10 mouse cellular contexts compared by ENCODE assay signal in genomic region chr12:71693346-71694038, GRCm38 (mm10).
DNase-seq lines count a peak whose midpoint lies in the region; ATAC-seq and TF ChIP-seq lines count a peak whose summit lies in the region.
"Had no signal": no experiment of that assay in that cellular context is flagged by ENCODE, and none has a peak within 500 bp of the region (broad histone marks: within the 10 kb centered on the region; RNA-seq: fewer than 3 reads in every experiment).

No protein-coding gene starts in this region.

- no peak overlapping the region for H3K4me2 ChIP-seq in hindbrain, embryonic 13.5 days
- H3K4me2 ChIP-seq in hindbrain, embryonic 16.5 days (ENCODE audit: low read length) = no peak overlapping the region
- H3K4me2 ChIP-seq: embryonic facial prominence, embryonic 13.5 days; neural tube, embryonic 13.5 days had no signal

- WGBS in hindbrain, embryonic 13.5 days = 70% methylated on average over 10 of the region's 10 CpGs
- WGBS in hindbrain, embryonic 16.5 days = 58% methylated on average over 10 of the region's 10 CpGs

- H3K27ac ChIP-seq in hindbrain, embryonic 13.5 days = 0 out of 2 replicates have a peak overlapping the region, but pooled peaks have one; percentile 44
- no peak overlapping the region for H3K27ac ChIP-seq in hindbrain, embryonic 16.5 days (ENCODE audit: low read depth, low read length)
- H3K27ac ChIP-seq: embryonic facial prominence, embryonic 13.5 days; neural tube, embryonic 13.5 days had no signal

- ATAC-seq in hindbrain, embryonic 13.5 days (ENCODE audit: low FRiP score) = no peak
- ATAC-seq in hindbrain, embryonic 16.5 days = no peak
- no peak for ATAC-seq in megakaryocyte-erythroid progenitor cell, adult 5-6 weeks (replicated peaks; ENCODE audit: low FRiP score, low TSS enrichment, poor library complexity, severe bottlenecking)

- no peak overlapping the region for H3K4me3 ChIP-seq in hindbrain, embryonic 13.5 days
- H3K4me3 ChIP-seq in hindbrain, embryonic 16.5 days (ENCODE audit: low read length) = no peak overlapping the region
- H3K4me3 ChIP-seq: embryonic facial prominence, embryonic 13.5 days; neural tube, embryonic 13.5 days had no signal

- peaks cover 9% of the 10 kb centered on the region; the same call in 1 of the 2 replicates for H3K4me1 ChIP-seq in hindbrain, embryonic 13.5 days (replicated peaks)
- peaks cover 6% of the 10 kb centered on the region for H3K4me1 ChIP-seq in hindbrain, embryonic 16.5 days (ENCODE audit: control insufficient read depth, insufficient read depth, low read depth, low read length)

- H3K27me3 ChIP-seq in hindbrain, embryonic 13.5 days = no peaks in the 10 kb centered on the region
- H3K27me3 ChIP-seq in hindbrain, embryonic 16.5 days (replicated peaks; ENCODE audit: control insufficient read depth, insufficient read depth, low read length) = no peaks in the 10 kb centered on the region
- H3K27me3 ChIP-seq: embryonic facial prominence, embryonic 13.5 days; neural tube, embryonic 13.5 days had no signal

- peak; percentile 62 for DNase-seq in brain, embryonic 14.5 days (ENCODE audit: low read depth)
- peak; percentile 35 to 48 for DNase-seq in frontal cortex, postnatal 14 days (ENCODE audit: low spot score in 2 of 2)
- peak; percentile 70 to 81 for DNase-seq in left cerebral cortex, postnatal 14 days (ENCODE audit: low spot score in 2 of 2)
- no peak for DNase-seq in ovary, postnatal 36 days (ENCODE audit: low spot score)
- no peak for DNase-seq in ovary, adult 18-20 months (ENCODE audit: low spot score)

- no peak for TF ChIP-seq POLR2A in brain, embryonic 14.5 days (IDR thresholded peaks at IDR 0.05; ENCODE audit: borderline replicate concordance, extremely low read depth, insufficient read depth, insufficient read length, poor library complexity, severe bottlenecking)

- intact Hi-C loops in left cerebral cortex, postnatal 14 days (cut with DNase I) = no loop called here

- TF ChIP-seq CTCF in brain, embryonic 14.5 days (IDR thresholded peaks at IDR 0.05; ENCODE audit: borderline replicate concordance, extremely low read depth, insufficient read depth, insufficient read length) = no peak

- H3K36me3 ChIP-seq in hindbrain, embryonic 13.5 days = no peaks in the 10 kb centered on the region
- H3K36me3 ChIP-seq in hindbrain, embryonic 16.5 days (ENCODE audit: control insufficient read depth, insufficient read depth, low read length) = no peaks in the 10 kb centered on the region
- H3K36me3 ChIP-seq: embryonic facial prominence, embryonic 13.5 days; neural tube, embryonic 13.5 days had no signal

- H3K9me3 ChIP-seq in hindbrain, embryonic 13.5 days = no peaks in the 10 kb centered on the region
- H3K9me3 ChIP-seq in hindbrain, embryonic 16.5 days (ENCODE audit: control insufficient read depth, low read length) = no peaks in the 10 kb centered on the region
- H3K9me3 ChIP-seq: embryonic facial prominence, embryonic 13.5 days; neural tube, embryonic 13.5 days had no signal

- no peak overlapping the region for H3K9ac ChIP-seq in hindbrain, embryonic 13.5 days
- no peak overlapping the region for H3K9ac ChIP-seq in hindbrain, embryonic 16.5 days (ENCODE audit: low read depth, low read length)
- H3K9ac ChIP-seq: embryonic facial prominence, embryonic 13.5 days; neural tube, embryonic 13.5 days had no signal

Comparison
In these comparisons a context has a peak if more than half of its experiments do, and no peak if none do; other contexts are left out.
1. DNase-seq: peak in brain, embryonic 14.5 days (single experiment), frontal cortex, postnatal 14 days (2 of 2) and left cerebral cortex, postnatal 14 days (2 of 2); none in ovary, postnatal 36 days (single experiment) and ovary, adult 18-20 months (single experiment).